ENCODE assay signal across 8 mouse cellular contexts in the genomic region with DNA sequence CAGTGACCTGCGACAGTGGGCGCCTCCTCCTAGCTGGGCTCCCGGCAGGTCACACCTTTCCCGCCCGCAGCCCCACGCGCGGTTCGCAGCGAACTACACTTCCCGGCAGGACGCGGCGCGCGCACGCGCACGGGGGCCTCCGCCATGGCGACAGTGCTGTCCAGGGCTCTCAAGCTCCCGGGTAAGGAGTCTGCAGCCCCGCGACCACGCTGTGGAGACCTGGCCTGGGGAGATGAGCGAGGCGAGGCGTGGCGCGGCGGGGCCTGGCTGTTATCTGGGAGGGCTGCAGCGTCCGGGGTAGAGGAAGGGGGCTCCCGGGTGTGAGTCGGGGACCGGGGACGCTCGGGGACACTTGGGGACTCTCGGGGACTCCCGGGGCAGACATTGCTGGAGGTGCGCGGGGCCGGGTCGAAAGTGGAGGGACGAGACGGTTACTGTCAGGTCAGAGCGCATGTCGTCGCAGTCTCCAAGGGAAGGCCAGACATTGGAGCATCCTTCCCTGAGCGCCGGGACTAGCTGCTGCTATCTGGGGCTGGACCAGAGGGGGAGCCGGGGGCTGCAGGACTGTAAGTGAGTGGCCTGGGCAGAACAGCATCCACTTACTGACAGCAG. TPM values are rescaled to one million over a fixed set of nuclear protein-coding genes. Genes with fewer than 3 reads are reported as not detected.
DNase-seq lines count a peak whose midpoint lies in the region; ATAC-seq and TF ChIP-seq lines count a peak whose summit lies in the region.

A gene (plus strand): TSS at position 57 of the 612 bp plus-strand sequence.
A gene (minus strand): TSS at position 102 of the 612 bp plus-strand sequence.

- TF ChIP-seq CTCF in cerebellum, adult 2 months (IDR thresholded peaks at IDR 0.05; ENCODE audit: borderline replicate concordance, insufficient read depth, low read depth, low read length): no peak
- TF ChIP-seq CTCF in forebrain, postnatal 0 days (IDR thresholded peaks at IDR 0.05; ENCODE audit: low read depth): peak; percentile 55
- peak; percentile 52 for TF ChIP-seq CTCF in lung, embryonic 14.5 days (IDR thresholded peaks at IDR 0.05; ENCODE audit: low read depth)
- no peak for TF ChIP-seq CTCF in thymus, adult 2 months (IDR thresholded peaks at IDR 0.05; ENCODE audit: borderline replicate concordance, control insufficient read depth, extremely low read depth, insufficient read depth, low read length, poor library complexity)

- ATAC-seq in forebrain, postnatal 0 days: peak; percentile 94
- ATAC-seq in lung, embryonic 14.5 days (ENCODE audit: insufficient read depth): peak; percentile 91

- WGBS in cerebellum, adult 2 months: under 1% methylated on average over 52 of the region's 52 CpGs
- WGBS in forebrain, postnatal 0 days: under 1% methylated on average over 52 of the region's 52 CpGs
- under 1% methylated on average over 52 of the region's 52 CpGs for WGBS in lung, embryonic 14.5 days
- under 1% methylated on average over 52 of the region's 52 CpGs for WGBS in thymus, adult 2 months

- no peaks in the 10 kb centered on the region for H3K9me3 ChIP-seq in forebrain, postnatal 0 days (ENCODE audit: low read length)
- no peaks in the 10 kb centered on the region for H3K9me3 ChIP-seq in lung, embryonic 14.5 days (ENCODE audit: low read depth, low read length)

- H3K4me3 ChIP-seq in cerebellum, adult 2 months (replicated peaks; ENCODE audit: insufficient read depth, low read depth, low read length): peak within 1 kb of the TSS; percentile 89
- peak within 1 kb of the TSS; percentile 92 for H3K4me3 ChIP-seq in forebrain, postnatal 0 days (ENCODE audit: low read depth, low read length)
- H3K4me3 ChIP-seq in lung, embryonic 14.5 days (ENCODE audit: low read depth, low read length): peak within 1 kb of the TSS; percentile 86
- peak within 1 kb of the TSS; percentile 83 for H3K4me3 ChIP-seq in thymus, adult 2 months (ENCODE audit: control insufficient read depth, insufficient read depth, low read length)

- H3K9ac ChIP-seq in forebrain, postnatal 0 days: peak within 1 kb of the TSS; percentile 83
- H3K9ac ChIP-seq in lung, embryonic 14.5 days: peak within 1 kb of the TSS; percentile 77

- H3K36me3 ChIP-seq in forebrain, postnatal 0 days (ENCODE audit: insufficient read depth): no peaks in the 10 kb centered on the region
- H3K36me3 ChIP-seq in lung, embryonic 14.5 days (ENCODE audit: insufficient read depth): no peaks in the 10 kb centered on the region
- H3K36me3 ChIP-seq in thymus, adult 2 months (ENCODE audit: control insufficient read depth, insufficient read depth, low read length): no peaks in the 10 kb centered on the region

- peak; percentile 59; the same call in 1 of the 2 replicates for TF ChIP-seq POLR2A in cerebellum, adult 2 months (IDR thresholded peaks at IDR 0.05; ENCODE audit: borderline replicate concordance, insufficient read depth, low read length)
- 0 out of 2 replicates have a peak, but pooled peaks have one; percentile 45 for TF ChIP-seq POLR2A in thymus, adult 2 months (IDR thresholded peaks at IDR 0.05; ENCODE audit: control insufficient read depth, extremely low read depth, insufficient read depth, low read length, poor library complexity)

- peak within 1 kb of the TSS; percentile 90 for H3K4me2 ChIP-seq in forebrain, postnatal 0 days (ENCODE audit: low read depth)
- H3K4me2 ChIP-seq in lung, embryonic 14.5 days: peak within 1 kb of the TSS; percentile 89

- DNase-seq in MEL-GATA-1-ER (ENCODE audit: extremely low read depth, low read depth): peak; percentile 48
- DNase-seq in cerebellum, adult 2 months: peak; percentile 90 to 91
- DNase-seq in forebrain, postnatal 0 days: peak; percentile 84
- peak; percentile 83 for DNase-seq in heart, postnatal 36 days
- peak; percentile 73 to 81 for DNase-seq in layer of hippocampus, adult 8-10 months (ENCODE audit: low spot score in 2 of 2)
- peak; percentile 86 for DNase-seq in lung, embryonic 14.5 days
- peak; percentile 72 for DNase-seq in ovary, adult 18-20 months (ENCODE audit: low spot score)
- peak; percentile 89 for DNase-seq in thymus, adult 2 months

- no peaks in the 10 kb centered on the region; the same call in 1 of the 2 replicates for H3K27me3 ChIP-seq in cerebellum, adult 2 months (ENCODE audit: control insufficient read depth, insufficient read depth, low read length)
- H3K27me3 ChIP-seq in forebrain, postnatal 0 days (ENCODE audit: insufficient read depth, low read length): no peaks in the 10 kb centered on the region
- H3K27me3 ChIP-seq in lung, embryonic 14.5 days (ENCODE audit: insufficient read depth, low read length): no peaks in the 10 kb centered on the region
- no peaks in the 10 kb centered on the region for H3K27me3 ChIP-seq in thymus, adult 2 months (ENCODE audit: control insufficient read depth, insufficient read depth, low read length)

- peak within 1 kb of the TSS; percentile 49 for H3K27ac ChIP-seq in cerebellum, adult 2 months (ENCODE audit: insufficient read depth, low read length)
- peak within 1 kb of the TSS; percentile 76 for H3K27ac ChIP-seq in forebrain, postnatal 0 days (ENCODE audit: low read depth, low read length)
- peak within 1 kb of the TSS; percentile 73 for H3K27ac ChIP-seq in lung, embryonic 14.5 days (ENCODE audit: low read depth)
- no peak within 1 kb of the TSS for H3K27ac ChIP-seq in thymus, adult 2 months (ENCODE audit: control insufficient read depth, insufficient read depth, low read length)

- H3K4me1 ChIP-seq in cerebellum, adult 2 months (ENCODE audit: control insufficient read depth, insufficient read depth, low read length): no peaks in the 10 kb centered on the region
- peaks cover 13% of the 10 kb centered on the region for H3K4me1 ChIP-seq in forebrain, postnatal 0 days (ENCODE audit: insufficient read depth)
- H3K4me1 ChIP-seq in lung, embryonic 14.5 days (ENCODE audit: insufficient read depth): 0 out of 2 replicates have a peak, but pooled peaks cover 2% of the 10 kb centered on the region
- H3K4me1 ChIP-seq in thymus, adult 2 months (replicated peaks; ENCODE audit: control insufficient read depth, insufficient read depth, low read length): peaks cover 6% of the 10 kb centered on the region; the same call in 1 of the 2 replicates

- intact Hi-C loops in heart, postnatal 36 days (cut with DNase I): no loop called here

RNA-seq across cellular contexts. Expression of the first gene that starts in this region (rescaled TPM):
- polyA plus RNA-seq in cerebellum, adult 2 months (2012; rRNA removed): 115 and 118 TPM in 2 replicates
- 59.8 and 81.3 TPM in 2 replicates for total RNA-seq in forebrain, postnatal 0 days (2014; rRNA removed)
- polyA plus RNA-seq in forebrain, postnatal 0 days (2015; fragmentation: Nextera tagmentation; extraction: Ambion mirVana): 88.3 and 118 TPM in 2 replicates
- 1 to 10 TPM; 7.0 to 9.2 TPM for total RNA-seq in heart, postnatal 36 days (2021)
- 100 to 1,000 TPM; 137 to 162 (median 153) TPM for total RNA-seq in layer of hippocampus, adult 8-10 months (2022)
- 22.4 and 25.2 TPM in 2 replicates for polyA plus RNA-seq in lung, embryonic 14.5 days (2014; fragmentation: Nextera tagmentation; extraction: Ambion mirVana)
- 42.1 TPM in 2 replicates for polyA plus RNA-seq in thymus, adult 2 months (2012; rRNA removed)

RNA-seq across cellular contexts. Expression of the second gene that starts in this region (rescaled TPM):
- polyA plus RNA-seq in cerebellum, adult 2 months (2012; rRNA removed): 20.8 and 22.9 TPM in 2 replicates
- total RNA-seq in forebrain, postnatal 0 days (2014; rRNA removed): 10.2 and 11.1 TPM in 2 replicates
- polyA plus RNA-seq in forebrain, postnatal 0 days (2015; fragmentation: Nextera tagmentation; extraction: Ambion mirVana): 6.7 and 8.5 TPM in 2 replicates
- 10 to 100 TPM; 50.3 to 53.5 TPM for total RNA-seq in heart, postnatal 36 days (2021)
- 10 to 100 TPM; 69.4 to 91.3 (median 78.1) TPM for total RNA-seq in layer of hippocampus, adult 8-10 months (2022)
- 2.5 and 2.7 TPM in 2 replicates for polyA plus RNA-seq in lung, embryonic 14.5 days (2014; fragmentation: Nextera tagmentation; extraction: Ambion mirVana)
- polyA plus RNA-seq in thymus, adult 2 months (2012; rRNA removed): 26.4 and 34.1 TPM in 2 replicates

Comparison
In these comparisons a context has a peak if more than half of its experiments do, and no peak if none do; other contexts are left out.
1. CTCF ChIP-seq: peak in forebrain, postnatal 0 days (single experiment) and lung, embryonic 14.5 days (single experiment); none in cerebellum, adult 2 months (single experiment) and thymus, adult 2 months (single experiment).
2. Peak in every context shown above with its lines, with median percentiles within 50 percentile points of each other: DNase-seq and H3K4me3 ChIP-seq.